Mouse (Mus musculus): ENCODE measurements around the gene Col8a2.

DNA sequence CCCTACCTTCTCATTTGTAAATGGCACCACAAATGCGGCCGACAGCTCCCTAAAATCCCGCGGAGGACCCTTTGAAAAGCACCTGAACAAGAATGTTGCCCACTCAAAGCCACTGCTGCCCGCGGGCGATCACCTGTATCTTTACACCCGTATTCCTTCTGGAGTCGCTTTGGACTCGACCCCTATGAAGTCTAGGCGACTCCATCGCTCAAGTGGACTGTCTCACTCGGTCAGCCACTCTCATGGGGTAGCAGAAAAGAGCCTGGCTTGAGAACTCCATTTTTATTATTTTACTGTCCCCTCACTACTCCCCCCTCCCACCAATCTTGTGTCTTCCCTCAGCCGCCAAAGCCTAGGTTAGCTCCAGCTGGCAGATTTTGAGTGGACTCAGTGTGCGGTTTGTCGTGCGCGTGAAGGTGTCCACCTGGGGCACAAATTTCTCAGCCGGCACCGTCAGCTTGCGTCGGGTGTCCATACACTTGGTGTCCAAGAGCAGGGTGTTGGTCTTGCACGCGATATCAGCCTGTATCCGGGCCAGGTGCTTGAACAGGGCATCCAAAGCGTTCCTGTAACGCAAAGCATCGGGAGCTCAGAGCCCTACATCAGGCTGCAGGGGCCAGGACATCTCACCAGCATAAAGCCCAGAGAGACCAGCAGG lies 35.4 kb downstream of the Col8a2 start:
- TF ChIP-seq CTCF (conservative IDR thresholded peaks at IDR 0.05; ENCODE audit: low read length) = no peak
- TF ChIP-seq POU5F1 (IDR thresholded peaks at IDR 0.05; ENCODE audit: borderline replicate concordance, low read length) = no peak
- no peak for TF ChIP-seq NANOG (IDR thresholded peaks at IDR 0.05; ENCODE audit: borderline replicate concordance, low read length)
